Mouse (Mus musculus): Measurements from ENCODE around the gene Col27a1. TPM values are rescaled to one million over a fixed set of nuclear protein-coding genes. Genes with fewer than 3 reads are reported as not detected.

Gene Col27a1
- total and polyA plus RNA-seq, 2 experiments from 2014 or later: 1.2 to 8.2 TPM

- ATAC-seq (ENCODE audit: insufficient read depth, low read depth) (peak; percentile 65), DNase-seq (ENCODE audit: low spot score) (peak; percentile 17)
- Histone ChIP-seq H3K4me2 (ENCODE audit: low read depth, low read length) (no peak within 1 kb of the TSS), H3K27ac (ENCODE audit: low read depth) (no peak within 1 kb of the TSS), H3K9me3 (replicated peaks; ENCODE audit: control insufficient read depth, low read length) (no peaks in the 10 kb centered on the region), H3K27me3 (ENCODE audit: control insufficient read depth, insufficient read depth, low read length) (no peaks in the 10 kb centered on the region), H3K4me3 (ENCODE audit: low read depth, low read length) (no peak within 1 kb of the TSS), H3K9ac (replicated peaks; ENCODE audit: low read depth, low read length) (no peak within 1 kb of the TSS), H3K4me1 (ENCODE audit: control insufficient read depth, insufficient read depth) (peaks cover 4% of the 10 kb centered on the region; the same call in 1 of the 2 replicates), H3K36me3 (replicated peaks; ENCODE audit: control insufficient read depth, insufficient read depth, low read length) (no peaks in the 10 kb centered on the region)
- WGBS: 53% methylated on average over 4 of the region's 4 CpGs
- TF ChIP-seq EP300 (IDR thresholded peaks at IDR 0.05; ENCODE audit: low read depth): no peak
- TF ChIP-seq CTCF (IDR thresholded peaks at IDR 0.05; ENCODE audit: low read depth): no peak
These were observed 142.3 kb downstream of the Col27a1 start, which contains the start of gene Orm3 for GRCm38 (mm10) chr4:63355877-63356665. Gene Orm3, plus strand, starts transcription at chr4:63356162.

- TF ChIP-seq CTCF (IDR thresholded peaks at IDR 0.05; ENCODE audit: low read depth) (no peak), EP300 (IDR thresholded peaks at IDR 0.05; ENCODE audit: low read depth) (no peak)
- Histone ChIP-seq H3K4me2 (ENCODE audit: low read depth, low read length) (no peak overlapping the region), H3K4me3 (ENCODE audit: low read depth, low read length) (no peak overlapping the region), H3K9me3 (replicated peaks; ENCODE audit: control insufficient read depth, low read length) (no peaks in the 10 kb centered on the region), H3K27ac (ENCODE audit: low read depth) (no peak overlapping the region), H3K4me1 (ENCODE audit: control insufficient read depth, insufficient read depth) (peaks cover 4% of the 10 kb centered on the region; the same call in 1 of the 2 replicates), H3K36me3 (replicated peaks; ENCODE audit: control insufficient read depth, insufficient read depth, low read length) (no peaks in the 10 kb centered on the region), H3K9ac (replicated peaks; ENCODE audit: low read depth, low read length) (no peak overlapping the region), H3K27me3 (ENCODE audit: control insufficient read depth, insufficient read depth, low read length) (no peaks in the 10 kb centered on the region)
- WGBS: 86% methylated on average over 2 of the region's 2 CpGs
- ATAC-seq (ENCODE audit: insufficient read depth, low read depth) (no peak), DNase-seq (ENCODE audit: low spot score) (no peak)
These were observed 143.3 kb downstream of the Col27a1 start for GRCm38 (mm10) chr4:63356981-63357570.

GRCm38 (mm10) chr4:63359861-63360260, 146.1 kb downstream of the Col27a1 start:
- Histone ChIP-seq H3K9ac (replicated peaks; ENCODE audit: low read depth, low read length) (no peak overlapping the region), H3K27ac (ENCODE audit: low read depth) (no peak overlapping the region), H3K4me2 (ENCODE audit: low read depth, low read length) (no peak overlapping the region), H3K36me3 (replicated peaks; ENCODE audit: control insufficient read depth, insufficient read depth, low read length) (no peaks in the 10 kb centered on the region), H3K4me3 (ENCODE audit: low read depth, low read length) (no peak overlapping the region), H3K27me3 (ENCODE audit: control insufficient read depth, insufficient read depth, low read length) (no peaks in the 10 kb centered on the region), H3K4me1 (ENCODE audit: control insufficient read depth, insufficient read depth) (peaks cover 4% of the 10 kb centered on the region; the same call in 1 of the 2 replicates), H3K9me3 (replicated peaks; ENCODE audit: control insufficient read depth, low read length) (no peaks in the 10 kb centered on the region)
- ATAC-seq (ENCODE audit: insufficient read depth, low read depth): no peak
- WGBS: 63% methylated on average over 6 of the region's 6 CpGs
- TF ChIP-seq CTCF (IDR thresholded peaks at IDR 0.05; ENCODE audit: low read depth): no peak
- TF ChIP-seq EP300 (IDR thresholded peaks at IDR 0.05; ENCODE audit: low read depth): no peak
- no peak for DNase-seq (ENCODE audit: low spot score)

- WGBS: 46% methylated on average over 5 of the region's 5 CpGs
These were observed 148.3 kb downstream of the Col27a1 start, which contains the start of gene Orm2 for GRCm38 (mm10) chr4:63362150-63362549. Gene Orm2, plus strand, starts transcription at chr4:63362449.

GRCm38 (mm10) chr4:63368577-63368976, 154.8 kb downstream of the Col27a1 start:
- peak; percentile 54 for ATAC-seq (ENCODE audit: insufficient read depth, low read depth)
- no peak overlapping the region for H3K9ac ChIP-seq (replicated peaks; ENCODE audit: low read depth, low read length)
- no peak overlapping the region for H3K4me3 ChIP-seq (ENCODE audit: low read depth, low read length)

More at GRCm38 (mm10) chr4:63362150-63362549, 148.3 kb downstream of the Col27a1 start, which contains the start of gene Orm2:
- Histone ChIP-seq H3K4me2 (ENCODE audit: low read depth, low read length) (no peak within 1 kb of the TSS), H3K27me3 (ENCODE audit: control insufficient read depth, insufficient read depth, low read length) (no peaks in the 10 kb centered on the region), H3K4me3 (ENCODE audit: low read depth, low read length) (no peak within 1 kb of the TSS), H3K27ac (ENCODE audit: low read depth) (no peak within 1 kb of the TSS), H3K36me3 (replicated peaks; ENCODE audit: control insufficient read depth, insufficient read depth, low read length) (no peaks in the 10 kb centered on the region), H3K9me3 (replicated peaks; ENCODE audit: control insufficient read depth, low read length) (no peaks in the 10 kb centered on the region), H3K4me1 (ENCODE audit: control insufficient read depth, insufficient read depth) (no peaks in the 10 kb centered on the region), H3K9ac (replicated peaks; ENCODE audit: low read depth, low read length) (no peak within 1 kb of the TSS)
- ATAC-seq (ENCODE audit: insufficient read depth, low read depth) (no peak), DNase-seq (ENCODE audit: low spot score) (no peak)
- TF ChIP-seq EP300 (IDR thresholded peaks at IDR 0.05; ENCODE audit: low read depth) (no peak), CTCF (IDR thresholded peaks at IDR 0.05; ENCODE audit: low read depth) (no peak)

More at GRCm38 (mm10) chr4:63368577-63368976, 154.8 kb downstream of the Col27a1 start:
- Histone ChIP-seq H3K27ac (ENCODE audit: low read depth) (no peak overlapping the region), H3K4me1 (ENCODE audit: control insufficient read depth, insufficient read depth) (no peaks in the 10 kb centered on the region), H3K4me2 (ENCODE audit: low read depth, low read length) (no peak overlapping the region), H3K36me3 (replicated peaks; ENCODE audit: control insufficient read depth, insufficient read depth, low read length) (peaks cover 9% of the 10 kb centered on the region; the same call in 1 of the 2 replicates), H3K27me3 (ENCODE audit: control insufficient read depth, insufficient read depth, low read length) (no peaks in the 10 kb centered on the region), H3K9me3 (replicated peaks; ENCODE audit: control insufficient read depth, low read length) (no peaks in the 10 kb centered on the region)
- no peak for TF ChIP-seq EP300 (IDR thresholded peaks at IDR 0.05; ENCODE audit: low read depth)
- peak; percentile 98 for TF ChIP-seq CTCF (IDR thresholded peaks at IDR 0.05; ENCODE audit: low read depth)
- WGBS: 27% methylated on average over 4 of the region's 4 CpGs
- DNase-seq (ENCODE audit: low spot score): peak; percentile 49

Data from heart, postnatal 0 days (tissue).